Mouse (Mus musculus): ENCODE measurements around the gene Zkscan16. TPM values are rescaled to one million over a fixed set of nuclear protein-coding genes. Genes with fewer than 3 reads are reported as not detected.

The Zkscan16 gene
- polyA plus RNA-seq, 1 experiment from 2014 or later: not detected

DNA sequence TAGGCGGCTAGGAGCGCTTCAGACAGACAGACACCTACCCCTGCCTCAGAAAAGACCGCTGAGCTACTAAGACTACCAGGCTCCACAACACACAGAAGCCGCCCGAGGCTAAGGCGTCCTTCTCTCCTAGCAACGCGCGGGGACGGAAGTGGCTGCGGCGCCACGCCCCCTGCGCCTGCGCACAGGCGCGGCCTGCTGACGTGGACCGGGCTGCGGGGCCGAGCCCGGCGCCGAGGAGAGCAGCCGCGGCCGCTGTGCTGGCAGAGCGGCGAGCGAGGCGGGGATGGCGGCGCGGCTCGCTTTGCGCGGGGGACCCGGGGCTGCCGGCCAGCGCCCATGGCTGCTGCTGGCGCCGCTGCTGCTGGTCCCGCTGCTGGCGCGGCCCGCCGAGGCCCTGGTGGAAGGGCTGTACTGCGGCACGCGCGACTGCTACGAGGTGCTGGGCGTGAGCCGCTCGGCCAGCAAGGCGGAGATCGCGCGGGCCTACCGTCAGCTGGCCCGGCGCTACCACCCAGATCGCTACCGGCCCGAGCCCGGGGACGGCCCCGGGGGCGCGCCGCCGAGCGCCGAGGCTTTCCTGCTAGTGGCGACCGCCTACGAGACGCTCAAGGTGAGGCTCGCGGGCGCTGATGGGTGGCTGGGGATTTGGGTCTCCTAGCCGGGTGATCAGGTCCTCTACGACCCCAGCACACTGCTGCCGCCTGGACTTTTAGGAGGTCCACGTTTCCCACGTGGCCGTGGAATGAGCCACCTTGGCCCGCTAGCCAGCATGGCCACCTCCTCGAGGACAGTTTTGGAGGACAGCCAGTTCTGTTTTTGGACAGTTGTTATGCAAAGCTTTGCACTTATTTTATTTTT, 59.7 kb downstream of the Zkscan16 start, which contains the start of gene Gm20503:
Gene Gm20503, plus strand, starts transcription at position 263 of the 858 bp plus-strand sequence.
- Histone ChIP-seq H3K4me1 (ENCODE audit: insufficient read depth, low read depth, low read length) (peaks cover 4% of the 10 kb centered on the region; the same call in 1 of the 2 replicates), H3K27ac (ENCODE audit: low read length) (peak within 1 kb of the TSS; percentile 90), H3K9ac (replicated peaks; ENCODE audit: low read depth) (peak within 1 kb of the TSS; percentile 74), H3K36me3 (ENCODE audit: insufficient read depth, low read length) (no peaks in the 10 kb centered on the region), H3K4me3 (ENCODE audit: low read depth, low read length) (peak within 1 kb of the TSS; percentile 74), H3K4me2 (replicated peaks; ENCODE audit: low read depth, low read length) (peak within 1 kb of the TSS; percentile 95), H3K9me3 (ENCODE audit: low read length) (no peaks in the 10 kb centered on the region), H3K27me3 (replicated peaks; ENCODE audit: insufficient read depth, low read length) (no peaks in the 10 kb centered on the region)
- ATAC-seq: peak; percentile 99
- WGBS: under 1% methylated on average over 81 of the region's 89 CpGs
- peak; percentile 97 for DNase-seq (ENCODE audit: low spot score)
- TF ChIP-seq CTCF (IDR thresholded peaks at IDR 0.05): no peak
- TF ChIP-seq EP300 (IDR thresholded peaks at IDR 0.05): no peak

- no peak for TF ChIP-seq CTCF (IDR thresholded peaks at IDR 0.05)
- no peak overlapping the region for H3K27ac ChIP-seq (ENCODE audit: low read length)
Measured at GRCm38 (mm10) chr4:59003806-59004200, 60.4 kb downstream of the Zkscan16 start.

DNA sequence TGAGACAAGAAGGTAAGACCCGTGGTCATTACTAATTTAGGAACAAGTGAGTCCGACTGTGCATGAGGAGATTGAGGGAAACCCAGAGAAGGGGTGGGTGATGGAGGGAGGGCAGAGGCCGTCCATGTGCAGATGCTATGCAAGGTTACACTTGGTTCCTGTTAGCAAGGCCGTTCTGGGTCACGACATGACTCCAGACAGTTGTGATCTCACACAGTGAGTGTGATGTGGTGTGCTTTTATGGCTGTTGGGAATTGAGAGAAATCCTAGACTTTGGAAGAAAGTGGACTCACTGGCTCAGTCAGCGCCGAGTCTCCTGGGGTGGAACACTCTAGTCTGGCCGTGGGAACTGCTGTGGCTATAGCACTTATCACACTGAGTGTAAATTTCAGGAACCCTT, 62.8 kb downstream of the Zkscan16 start:
- H3K36me3 ChIP-seq (ENCODE audit: insufficient read depth, low read length): no peaks in the 10 kb centered on the region
- no peak overlapping the region for H3K4me2 ChIP-seq (replicated peaks; ENCODE audit: low read depth, low read length)
- no peak overlapping the region for H3K9ac ChIP-seq (replicated peaks; ENCODE audit: low read depth)
- peaks cover 4% of the 10 kb centered on the region; the same call in 1 of the 2 replicates for H3K4me1 ChIP-seq (ENCODE audit: insufficient read depth, low read depth, low read length)
- no peaks in the 10 kb centered on the region for H3K9me3 ChIP-seq (ENCODE audit: low read length)
- DNase-seq (ENCODE audit: low spot score) (no peak), ATAC-seq (no peak)
- H3K27ac ChIP-seq (ENCODE audit: low read length): no peak overlapping the region
- no peak for TF ChIP-seq EP300 (IDR thresholded peaks at IDR 0.05)
- TF ChIP-seq CTCF (IDR thresholded peaks at IDR 0.05): no peak
- 61% methylated on average over 8 of the region's 8 CpGs for WGBS
- no peaks in the 10 kb centered on the region for H3K27me3 ChIP-seq (replicated peaks; ENCODE audit: insufficient read depth, low read length)
- H3K4me3 ChIP-seq (ENCODE audit: low read depth, low read length): no peak overlapping the region

More at GRCm38 (mm10) chr4:59003806-59004200, 60.4 kb downstream of the Zkscan16 start:
- 15% methylated on average over 7 of the region's 7 CpGs for WGBS
- peak overlapping the region; percentile 74 for H3K4me3 ChIP-seq (ENCODE audit: low read depth, low read length)
- H3K9ac ChIP-seq (replicated peaks; ENCODE audit: low read depth): peak overlapping the region; percentile 74
- H3K36me3 ChIP-seq (ENCODE audit: insufficient read depth, low read length): no peaks in the 10 kb centered on the region
- peak overlapping the region; percentile 95 for H3K4me2 ChIP-seq (replicated peaks; ENCODE audit: low read depth, low read length)
- DNase-seq (ENCODE audit: low spot score): peak; percentile 31
- no peak for ATAC-seq
- no peaks in the 10 kb centered on the region for H3K9me3 ChIP-seq (ENCODE audit: low read length)
- H3K4me1 ChIP-seq (ENCODE audit: insufficient read depth, low read depth, low read length): peaks cover 4% of the 10 kb centered on the region; the same call in 1 of the 2 replicates
- no peaks in the 10 kb centered on the region for H3K27me3 ChIP-seq (replicated peaks; ENCODE audit: insufficient read depth, low read length)

DNA sequence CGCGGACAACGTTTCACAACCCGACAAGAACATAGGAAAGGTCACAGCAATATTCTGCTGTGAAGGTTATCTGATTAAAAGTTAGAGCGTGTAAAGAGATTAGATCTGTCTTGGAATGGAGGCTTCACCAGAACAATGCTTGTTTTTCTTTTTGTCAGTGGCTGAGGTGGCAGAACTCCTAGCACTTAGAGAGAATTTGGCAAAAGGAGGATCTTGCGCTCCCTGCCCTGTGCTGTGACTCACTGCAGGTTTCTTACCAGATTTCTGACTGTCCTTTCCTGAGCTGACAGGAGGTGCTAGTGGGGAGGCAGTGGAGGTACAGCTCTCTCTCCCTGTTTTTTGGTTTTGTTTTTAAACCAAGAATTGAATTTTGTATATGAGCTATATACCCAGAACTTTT, 63.6 kb downstream of the Zkscan16 start:
- H3K4me1 ChIP-seq (ENCODE audit: insufficient read depth, low read depth, low read length): peaks cover 8% of the 10 kb centered on the region; the same call in 1 of the 2 replicates
- WGBS: 65% methylated on average over 6 of the region's 6 CpGs
- H3K4me3 ChIP-seq (ENCODE audit: low read depth, low read length): no peak overlapping the region
- no peak for DNase-seq (ENCODE audit: low spot score)
- H3K27me3 ChIP-seq (replicated peaks; ENCODE audit: insufficient read depth, low read length): no peaks in the 10 kb centered on the region
- H3K36me3 ChIP-seq (ENCODE audit: insufficient read depth, low read length): no peaks in the 10 kb centered on the region
- no peak overlapping the region for H3K4me2 ChIP-seq (replicated peaks; ENCODE audit: low read depth, low read length)
- no peaks in the 10 kb centered on the region for H3K9me3 ChIP-seq (ENCODE audit: low read length)
- no peak for ATAC-seq
- TF ChIP-seq CTCF (IDR thresholded peaks at IDR 0.05) (no peak), EP300 (IDR thresholded peaks at IDR 0.05) (no peak)
- no peak overlapping the region for H3K9ac ChIP-seq (replicated peaks; ENCODE audit: low read depth)
- no peak overlapping the region for H3K27ac ChIP-seq (ENCODE audit: low read length)

Other genes with a start within 250 kb of the Zkscan16 start
- gene Olfr267, start 155.9 kb upstream of the Zkscan16 start, polyA plus RNA-seq (2015; fragmentation: Nextera tagmentation; extraction: Ambion mirVana): not detected in 2 replicates
- gene Ecpas, start 30.9 kb upstream of the Zkscan16 start, polyA plus RNA-seq (2015; fragmentation: Nextera tagmentation; extraction: Ambion mirVana): 15.8 and 17.4 TPM in 2 replicates
- 21.6 and 23.5 TPM in 2 replicates for gene Ptgr1, start 43.5 kb downstream of the Zkscan16 start, polyA plus RNA-seq (2015; fragmentation: Nextera tagmentation; extraction: Ambion mirVana)
- 14.1 and 16.6 TPM in 2 replicates for gene Dnajc25, start 51.4 kb downstream of the Zkscan16 start, polyA plus RNA-seq (2015; fragmentation: Nextera tagmentation; extraction: Ambion mirVana)
- gene Gm20503, start 59.6 kb downstream of the Zkscan16 start, polyA plus RNA-seq (2015; fragmentation: Nextera tagmentation; extraction: Ambion mirVana): 18.9 and 23.2 TPM in 2 replicates
- gene Gng10, start 91.5 kb downstream of the Zkscan16 start, polyA plus RNA-seq (2015; fragmentation: Nextera tagmentation; extraction: Ambion mirVana): 38.4 TPM in 2 replicates
- not detected in 2 replicates for gene AI481877, start 195.4 kb downstream of the Zkscan16 start, polyA plus RNA-seq (2015; fragmentation: Nextera tagmentation; extraction: Ambion mirVana)
- gene Ugcg, start 245.6 kb downstream of the Zkscan16 start, polyA plus RNA-seq (2015; fragmentation: Nextera tagmentation; extraction: Ambion mirVana): 13.8 and 16.2 TPM in 2 replicates